ENCODE assay signal across 7 mouse cellular contexts in genomic region chr8:92817928-92818818, GRCm38 (mm10). TPM values are rescaled to one million over a fixed set of nuclear protein-coding genes. Genes with fewer than 3 reads are reported as not detected.
DNase-seq lines count a peak whose midpoint lies in the region; ATAC-seq lines count a peak whose summit lies in the region.

No protein-coding gene starts in this region.

- H3K27me3 ChIP-seq in embryonic facial prominence, embryonic 15.5 days, result 0 out of 2 replicates have a peak, but pooled peaks cover 6% of the 10 kb centered on the region
- H3K27me3 ChIP-seq in kidney, embryonic 14.5 days (ENCODE audit: control insufficient read depth, insufficient read depth, low read length), result no peaks in the 10 kb centered on the region
- peaks cover 9% of the 10 kb centered on the region; the same call in 1 of the 2 replicates for H3K27me3 ChIP-seq in limb, embryonic 13.5 days

- WGBS in embryonic facial prominence, embryonic 15.5 days, result 21% methylated on average over 6 of the region's 6 CpGs
- 21% methylated on average over 6 of the region's 6 CpGs for WGBS in kidney, embryonic 14.5 days
- 16% methylated on average over 6 of the region's 6 CpGs for WGBS in limb, embryonic 13.5 days

- H3K4me2 ChIP-seq in embryonic facial prominence, embryonic 15.5 days (replicated peaks), result no peak overlapping the region
- no peak overlapping the region for H3K4me2 ChIP-seq in kidney, embryonic 14.5 days (replicated peaks; ENCODE audit: low read depth, low read length)
- H3K4me2 ChIP-seq in limb, embryonic 13.5 days (replicated peaks), result no peak overlapping the region

- no peaks in the 10 kb centered on the region for H3K9me3 ChIP-seq in embryonic facial prominence, embryonic 15.5 days (replicated peaks)
- H3K9me3 ChIP-seq in kidney, embryonic 14.5 days (ENCODE audit: control insufficient read depth, low read length), result no peaks in the 10 kb centered on the region
- H3K9me3 ChIP-seq in limb, embryonic 13.5 days, result no peaks in the 10 kb centered on the region

- no peak overlapping the region for H3K4me3 ChIP-seq in embryonic facial prominence, embryonic 15.5 days (replicated peaks)
- H3K4me3 ChIP-seq in kidney, embryonic 14.5 days (ENCODE audit: low read length), result no peak overlapping the region
- H3K4me3 ChIP-seq in limb, embryonic 13.5 days, result no peak overlapping the region

- peak; percentile 82 for ATAC-seq in embryonic facial prominence, embryonic 15.5 days (ENCODE audit: insufficient number of reproducible peaks, low FRiP score, low TSS enrichment, low read depth)
- peak; percentile 89 for ATAC-seq in kidney, embryonic 14.5 days (ENCODE audit: low FRiP score, low TSS enrichment)
- peak; percentile 85 for ATAC-seq in limb, embryonic 13.5 days (ENCODE audit: low FRiP score, low read depth)

- H3K9ac ChIP-seq in embryonic facial prominence, embryonic 15.5 days, result no peak overlapping the region
- H3K9ac ChIP-seq in kidney, embryonic 14.5 days (ENCODE audit: low read depth, low read length), result no peak overlapping the region
- H3K9ac ChIP-seq in limb, embryonic 13.5 days, result no peak overlapping the region

- peak; percentile 92 for DNase-seq in brain, adult 2 months (ENCODE audit: low read depth, low spot score)
- DNase-seq in heart, adult 9 months (ENCODE audit: low spot score in 2 of 2), result peak; percentile 81 to 91
- peak; percentile 35 to 75 for DNase-seq in monocyte, adult 2 months (ENCODE audit: low read depth in 1 of 2, low spot score in 2 of 2)
- DNase-seq in spleen, postnatal 14 days (ENCODE audit: low spot score in 2 of 2), result peak; percentile 13 to 61

- no peaks in the 10 kb centered on the region for H3K4me1 ChIP-seq in embryonic facial prominence, embryonic 15.5 days
- 0 out of 2 replicates have a peak, but pooled peaks cover 4% of the 10 kb centered on the region for H3K4me1 ChIP-seq in kidney, embryonic 14.5 days (ENCODE audit: control insufficient read depth, insufficient read depth, low read length)
- H3K4me1 ChIP-seq in limb, embryonic 13.5 days, result no peaks in the 10 kb centered on the region

- no peaks in the 10 kb centered on the region for H3K36me3 ChIP-seq in embryonic facial prominence, embryonic 15.5 days
- no peaks in the 10 kb centered on the region for H3K36me3 ChIP-seq in kidney, embryonic 14.5 days (ENCODE audit: control insufficient read depth, insufficient read depth, low read length)
- H3K36me3 ChIP-seq in limb, embryonic 13.5 days, result no peaks in the 10 kb centered on the region

- no peak overlapping the region for H3K27ac ChIP-seq in embryonic facial prominence, embryonic 15.5 days (replicated peaks)
- H3K27ac ChIP-seq in kidney, embryonic 14.5 days (ENCODE audit: low read depth, low read length), result no peak overlapping the region
- H3K27ac ChIP-seq in limb, embryonic 13.5 days, result no peak overlapping the region

RNA-seq across cellular contexts. Expression of gene Mmp2, which starts 8.9 kb away (rescaled TPM):
- 350 and 362 TPM in 2 replicates for polyA plus RNA-seq in embryonic facial prominence, embryonic 15.5 days (2015; fragmentation: Nextera tagmentation; extraction: Ambion mirVana)
- 131 and 162 TPM in 2 replicates for polyA plus RNA-seq in kidney, embryonic 14.5 days (2014; fragmentation: Nextera tagmentation; extraction: Ambion mirVana)
- 245 and 256 TPM in 2 replicates for polyA plus RNA-seq in limb, embryonic 13.5 days (2015; fragmentation: Nextera tagmentation; extraction: Ambion mirVana)

RNA-seq across cellular contexts. Expression of gene Lpcat2, which starts 37.0 kb away (rescaled TPM):
- 17.8 and 19.5 TPM in 2 replicates for polyA plus RNA-seq in embryonic facial prominence, embryonic 15.5 days (2015; fragmentation: Nextera tagmentation; extraction: Ambion mirVana)
- 4.0 and 7.0 TPM in 2 replicates for polyA plus RNA-seq in kidney, embryonic 14.5 days (2014; fragmentation: Nextera tagmentation; extraction: Ambion mirVana)
- polyA plus RNA-seq in limb, embryonic 13.5 days (2015; fragmentation: Nextera tagmentation; extraction: Ambion mirVana), result 11.7 and 11.8 TPM in 2 replicates

Comparison
In these comparisons a context has a peak if more than half of its experiments do, and no peak if none do; other contexts are left out.
1. DNase-seq: peak in every context shown above with its lines; median percentile 92 in brain, adult 2 months; 86 in heart, adult 9 months; 55 in monocyte, adult 2 months; 37 in spleen, postnatal 14 days.